Mouse (Mus musculus): ENCODE measurements at regions not wholly inside any gene's neighbourhood (a gene's known extent, or its start where the extent isn't known, plus 50 kb on each side); places are given as distances from the start of the nearest gene placed in this dataset.

GRCm38 (mm10) chr14:76220952-76221351 is 110.3 kb downstream of the Nufip1 start:
- Histone ChIP-seq H3K4me3 (ENCODE audit: low read length) (no peak overlapping the region), H3K36me3 (ENCODE audit: control insufficient read depth, insufficient read depth, low read length) (no peaks in the 10 kb centered on the region), H3K27ac (ENCODE audit: low read length) (no peak overlapping the region), H3K27me3 (replicated peaks; ENCODE audit: control insufficient read depth, insufficient read depth, low read length) (no peaks in the 10 kb centered on the region), H3K4me1 (ENCODE audit: control insufficient read depth, insufficient read depth, low read length) (peaks cover 28% of the 10 kb centered on the region), H3K4me2 (ENCODE audit: low read depth, low read length) (no peak overlapping the region), H3K9ac (ENCODE audit: low read depth, low read length) (no peak overlapping the region), H3K9me3 (ENCODE audit: control insufficient read depth, low read length) (no peaks in the 10 kb centered on the region)
- ATAC-seq, result no peak
- 73% methylated on average over 5 of the region's 5 CpGs for WGBS

GRCm38 (mm10) chr14:76221617-76222319 is 111.1 kb downstream of the Nufip1 start:
- Histone ChIP-seq H3K4me3 (ENCODE audit: low read length) (no peak overlapping the region), H3K9ac (ENCODE audit: low read depth, low read length) (no peak overlapping the region), H3K27ac (ENCODE audit: low read length) (no peak overlapping the region), H3K4me2 (ENCODE audit: low read depth, low read length) (no peak overlapping the region), H3K4me1 (ENCODE audit: control insufficient read depth, insufficient read depth, low read length) (peaks cover 28% of the 10 kb centered on the region), H3K36me3 (ENCODE audit: control insufficient read depth, insufficient read depth, low read length) (no peaks in the 10 kb centered on the region), H3K9me3 (ENCODE audit: control insufficient read depth, low read length) (no peaks in the 10 kb centered on the region), H3K27me3 (replicated peaks; ENCODE audit: control insufficient read depth, insufficient read depth, low read length) (no peaks in the 10 kb centered on the region)
- 46% methylated on average over 10 of the region's 10 CpGs for WGBS
- ATAC-seq, result no peak

GRCm38 (mm10) chr14:76222320-76222626 is 111.6 kb downstream of the Nufip1 start:
- ATAC-seq, result no peak
- no peak overlapping the region for H3K27ac ChIP-seq (ENCODE audit: low read length)

GRCm38 (mm10) chr14:76223036-76223650 is 112.5 kb downstream of the Nufip1 start:
- Histone ChIP-seq H3K27ac (ENCODE audit: low read length) (peak overlapping the region; percentile 28; the same call in 1 of the 2 replicates), H3K4me1 (ENCODE audit: control insufficient read depth, insufficient read depth, low read length) (peaks cover 20% of the 10 kb centered on the region), H3K36me3 (ENCODE audit: control insufficient read depth, insufficient read depth, low read length) (no peaks in the 10 kb centered on the region), H3K4me2 (ENCODE audit: low read depth, low read length) (no peak overlapping the region), H3K27me3 (replicated peaks; ENCODE audit: control insufficient read depth, insufficient read depth, low read length) (no peaks in the 10 kb centered on the region), H3K9ac (ENCODE audit: low read depth, low read length) (no peak overlapping the region), H3K9me3 (ENCODE audit: control insufficient read depth, low read length) (no peaks in the 10 kb centered on the region), H3K4me3 (ENCODE audit: low read length) (no peak overlapping the region)
- WGBS, result 55% methylated on average over 8 of the region's 8 CpGs
- peak; percentile 93 for ATAC-seq

More at GRCm38 (mm10) chr14:76222320-76222626, 111.6 kb downstream of the Nufip1 start:
- Histone ChIP-seq H3K4me3 (ENCODE audit: low read length) (no peak overlapping the region), H3K36me3 (ENCODE audit: control insufficient read depth, insufficient read depth, low read length) (no peaks in the 10 kb centered on the region), H3K9me3 (ENCODE audit: control insufficient read depth, low read length) (no peaks in the 10 kb centered on the region), H3K4me1 (ENCODE audit: control insufficient read depth, insufficient read depth, low read length) (peaks cover 24% of the 10 kb centered on the region), H3K27me3 (replicated peaks; ENCODE audit: control insufficient read depth, insufficient read depth, low read length) (no peaks in the 10 kb centered on the region), H3K4me2 (ENCODE audit: low read depth, low read length) (no peak overlapping the region), H3K9ac (ENCODE audit: low read depth, low read length) (no peak overlapping the region)
- WGBS, result 88% methylated on average over 1 of the region's 1 CpGs

GRCm38 (mm10) chr14:76223903-76224302 is 113.2 kb downstream of the Nufip1 start:
- no peak for ATAC-seq
- Histone ChIP-seq H3K4me1 (ENCODE audit: control insufficient read depth, insufficient read depth, low read length) (peaks cover 20% of the 10 kb centered on the region), H3K27ac (ENCODE audit: low read length) (0 out of 2 replicates have a peak overlapping the region, but pooled peaks have one; percentile 28), H3K9ac (ENCODE audit: low read depth, low read length) (no peak overlapping the region), H3K4me3 (ENCODE audit: low read length) (no peak overlapping the region), H3K27me3 (replicated peaks; ENCODE audit: control insufficient read depth, insufficient read depth, low read length) (no peaks in the 10 kb centered on the region), H3K9me3 (ENCODE audit: control insufficient read depth, low read length) (no peaks in the 10 kb centered on the region), H3K4me2 (ENCODE audit: low read depth, low read length) (no peak overlapping the region), H3K36me3 (ENCODE audit: control insufficient read depth, insufficient read depth, low read length) (no peaks in the 10 kb centered on the region)
- WGBS, result 92% methylated on average over 2 of the region's 2 CpGs

GRCm38 (mm10) chr14:76225532-76225931 is 114.8 kb downstream of the Nufip1 start:
- 81% methylated on average over 12 of the region's 12 CpGs for WGBS
- no peaks in the 10 kb centered on the region for H3K36me3 ChIP-seq (ENCODE audit: control insufficient read depth, insufficient read depth, low read length)
- H3K4me1 ChIP-seq (ENCODE audit: control insufficient read depth, insufficient read depth, low read length), result peaks cover 20% of the 10 kb centered on the region
- H3K27me3 ChIP-seq (replicated peaks; ENCODE audit: control insufficient read depth, insufficient read depth, low read length), result no peaks in the 10 kb centered on the region
- no peak overlapping the region for H3K9ac ChIP-seq (ENCODE audit: low read depth, low read length)
- ATAC-seq, result no peak
- no peak overlapping the region for H3K4me3 ChIP-seq (ENCODE audit: low read length)
- H3K27ac ChIP-seq (ENCODE audit: low read length), result no peak overlapping the region
- H3K9me3 ChIP-seq (ENCODE audit: control insufficient read depth, low read length), result no peaks in the 10 kb centered on the region
- no peak overlapping the region for H3K4me2 ChIP-seq (ENCODE audit: low read depth, low read length)

GRCm38 (mm10) chr14:76226621-76227297 is 116.1 kb downstream of the Nufip1 start:
- 70% methylated on average over 4 of the region's 4 CpGs for WGBS
- Histone ChIP-seq H3K36me3 (ENCODE audit: control insufficient read depth, insufficient read depth, low read length) (no peaks in the 10 kb centered on the region), H3K27me3 (replicated peaks; ENCODE audit: control insufficient read depth, insufficient read depth, low read length) (no peaks in the 10 kb centered on the region), H3K27ac (ENCODE audit: low read length) (no peak overlapping the region), H3K4me3 (ENCODE audit: low read length) (no peak overlapping the region), H3K9me3 (ENCODE audit: control insufficient read depth, low read length) (no peaks in the 10 kb centered on the region), H3K4me2 (ENCODE audit: low read depth, low read length) (no peak overlapping the region), H3K4me1 (ENCODE audit: control insufficient read depth, insufficient read depth, low read length) (peaks cover 20% of the 10 kb centered on the region), H3K9ac (ENCODE audit: low read depth, low read length) (no peak overlapping the region)
- no peak for ATAC-seq

GRCm38 (mm10) chr14:76228968-76229555 is 118.4 kb downstream of the Nufip1 start:
- 56% methylated on average over 9 of the region's 9 CpGs for WGBS
- no peak for ATAC-seq
- H3K9me3 ChIP-seq (ENCODE audit: control insufficient read depth, low read length), result no peaks in the 10 kb centered on the region
- H3K27ac ChIP-seq (ENCODE audit: low read length), result no peak overlapping the region
- H3K9ac ChIP-seq (ENCODE audit: low read depth, low read length), result no peak overlapping the region
- H3K4me2 ChIP-seq (ENCODE audit: low read depth, low read length), result no peak overlapping the region
- H3K36me3 ChIP-seq (ENCODE audit: control insufficient read depth, insufficient read depth, low read length), result no peaks in the 10 kb centered on the region
- H3K27me3 ChIP-seq (replicated peaks; ENCODE audit: control insufficient read depth, insufficient read depth, low read length), result no peaks in the 10 kb centered on the region
- no peaks in the 10 kb centered on the region for H3K4me1 ChIP-seq (ENCODE audit: control insufficient read depth, insufficient read depth, low read length)
- H3K4me3 ChIP-seq (ENCODE audit: low read length), result no peak overlapping the region

GRCm38 (mm10) chr14:76239856-76240493 is 129.3 kb downstream of the Nufip1 start:
- WGBS, result 73% methylated on average over 14 of the region's 14 CpGs
- Histone ChIP-seq H3K4me3 (ENCODE audit: low read length) (no peak overlapping the region), H3K27ac (ENCODE audit: low read length) (no peak overlapping the region), H3K9me3 (ENCODE audit: control insufficient read depth, low read length) (no peaks in the 10 kb centered on the region), H3K4me2 (ENCODE audit: low read depth, low read length) (no peak overlapping the region), H3K27me3 (replicated peaks; ENCODE audit: control insufficient read depth, insufficient read depth, low read length) (no peaks in the 10 kb centered on the region), H3K9ac (ENCODE audit: low read depth, low read length) (no peak overlapping the region), H3K36me3 (ENCODE audit: control insufficient read depth, insufficient read depth, low read length) (no peaks in the 10 kb centered on the region), H3K4me1 (ENCODE audit: control insufficient read depth, insufficient read depth, low read length) (peaks cover 5% of the 10 kb centered on the region; the same call in 1 of the 2 replicates)
- ATAC-seq, result no peak

Measured in intestine, embryonic 16.5 days (tissue).